ENCODE assay signal across 8 mouse cellular contexts in the genomic region with DNA sequence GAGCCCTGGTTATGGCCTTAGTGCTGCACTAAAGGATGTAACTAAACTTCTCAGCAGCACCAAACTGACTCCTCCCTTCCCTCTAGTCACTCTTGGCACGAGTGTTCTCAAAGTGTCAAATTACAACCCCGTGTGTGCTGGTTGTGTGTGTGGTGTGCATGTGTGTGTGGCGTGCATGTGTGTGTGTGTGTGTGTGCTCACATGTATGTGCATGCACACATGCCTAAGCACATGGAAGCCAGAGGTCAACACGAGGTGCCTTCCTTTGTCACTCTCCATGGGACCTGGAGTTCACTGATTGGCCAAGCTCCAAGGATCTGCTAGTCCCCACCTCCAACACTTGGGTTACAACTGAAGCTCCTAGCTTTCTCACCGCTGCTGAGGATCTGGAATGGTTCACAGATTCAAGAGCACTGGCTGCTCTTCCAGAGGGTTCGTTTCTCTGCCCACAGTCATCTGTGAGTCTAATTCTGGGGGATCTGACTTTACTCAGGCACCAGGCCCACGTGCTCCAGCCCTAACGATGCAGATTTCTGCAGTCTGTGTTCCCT.
DNase-seq lines count a peak whose midpoint lies in the region; ATAC-seq lines count a peak whose summit lies in the region.

No protein-coding gene starts in this region.

- H3K4me2 ChIP-seq in embryonic facial prominence, embryonic 12.5 days (replicated peaks), result no peak overlapping the region
- 0 out of 2 replicates have a peak overlapping the region, but pooled peaks have one; percentile 4 for H3K4me2 ChIP-seq in intestine, embryonic 15.5 days (replicated peaks)
- no peak overlapping the region; the same call in 1 of the 2 replicates for H3K4me2 ChIP-seq in stomach, embryonic 16.5 days (ENCODE audit: low read depth, low read length)

- 14% methylated on average over 8 of the region's 8 CpGs for WGBS in embryonic facial prominence, embryonic 12.5 days
- 17% methylated on average over 8 of the region's 8 CpGs for WGBS in intestine, embryonic 15.5 days
- 20% methylated on average over 8 of the region's 8 CpGs for WGBS in stomach, embryonic 16.5 days

- no peak overlapping the region for H3K9ac ChIP-seq in embryonic facial prominence, embryonic 12.5 days
- H3K9ac ChIP-seq in intestine, embryonic 15.5 days, result no peak overlapping the region
- H3K9ac ChIP-seq in stomach, embryonic 16.5 days (ENCODE audit: low read length), result no peak overlapping the region

- peak overlapping the region; percentile 51 for H3K27ac ChIP-seq in embryonic facial prominence, embryonic 12.5 days
- H3K27ac ChIP-seq in intestine, embryonic 15.5 days, result peak overlapping the region; percentile 48; the same call in 1 of the 2 replicates
- peak overlapping the region; percentile 39; the same call in 1 of the 2 replicates for H3K27ac ChIP-seq in stomach, embryonic 16.5 days (ENCODE audit: low read length)

- peaks cover 21% of the 10 kb centered on the region for H3K4me1 ChIP-seq in embryonic facial prominence, embryonic 12.5 days
- H3K4me1 ChIP-seq in intestine, embryonic 15.5 days (replicated peaks), result peaks cover 16% of the 10 kb centered on the region
- peaks cover 13% of the 10 kb centered on the region for H3K4me1 ChIP-seq in stomach, embryonic 16.5 days (ENCODE audit: control insufficient read depth, insufficient read depth, low read length)

- H3K27me3 ChIP-seq in embryonic facial prominence, embryonic 12.5 days, result no peaks in the 10 kb centered on the region
- H3K27me3 ChIP-seq in intestine, embryonic 15.5 days (replicated peaks), result no peaks in the 10 kb centered on the region
- no peaks in the 10 kb centered on the region for H3K27me3 ChIP-seq in stomach, embryonic 16.5 days (ENCODE audit: control insufficient read depth, insufficient read depth, low read length)

- no peaks in the 10 kb centered on the region for H3K36me3 ChIP-seq in embryonic facial prominence, embryonic 12.5 days
- no peaks in the 10 kb centered on the region for H3K36me3 ChIP-seq in intestine, embryonic 15.5 days
- no peaks in the 10 kb centered on the region for H3K36me3 ChIP-seq in stomach, embryonic 16.5 days (ENCODE audit: control insufficient read depth, insufficient read depth, low read length)

- H3K9me3 ChIP-seq in embryonic facial prominence, embryonic 12.5 days, result no peaks in the 10 kb centered on the region
- H3K9me3 ChIP-seq in intestine, embryonic 15.5 days, result no peaks in the 10 kb centered on the region
- H3K9me3 ChIP-seq in stomach, embryonic 16.5 days (replicated peaks; ENCODE audit: control insufficient read depth, low read length), result no peaks in the 10 kb centered on the region

- DNase-seq in gastrocnemius, postnatal 25 days, result peak; percentile 14
- no peak for DNase-seq in gastrocnemius, adult 8-10 months (ENCODE audit: low spot score in 2 of 2)
- DNase-seq in Muller cell, postnatal 12 days (ENCODE audit: inconsistent ontology term), result peak; percentile 14
- no peak for DNase-seq in urinary bladder, adult 2 months (ENCODE audit: low spot score)

- no peak overlapping the region for H3K4me3 ChIP-seq in embryonic facial prominence, embryonic 12.5 days
- no peak overlapping the region for H3K4me3 ChIP-seq in intestine, embryonic 15.5 days (replicated peaks)
- H3K4me3 ChIP-seq in stomach, embryonic 16.5 days (replicated peaks; ENCODE audit: low read length), result no peak overlapping the region

- peak; percentile 50; the same call in 1 of the 2 replicates for ATAC-seq in embryonic facial prominence, embryonic 12.5 days (ENCODE audit: insufficient number of reproducible peaks, insufficient read depth, low FRiP score, low TSS enrichment)
- ATAC-seq in intestine, embryonic 15.5 days, result peak; percentile 76
- peak; percentile 59 for ATAC-seq in stomach, embryonic 16.5 days (ENCODE audit: insufficient read depth, low FRiP score)
- no peak for ATAC-seq in erythroid progenitor cell, adult 5-6 weeks (replicated peaks; ENCODE audit: low FRiP score, poor library complexity, severe bottlenecking)

Comparison
In these comparisons a context has a peak if more than half of its experiments do, and no peak if none do; other contexts are left out.
1. DNase-seq: peak in gastrocnemius, postnatal 25 days (single experiment) and Muller cell, postnatal 12 days (single experiment); none in gastrocnemius, adult 8-10 months (0 of 2) and urinary bladder, adult 2 months (single experiment).
2. Peak in every context shown above with its lines, with median percentiles within 50 percentile points of each other: H3K27ac ChIP-seq.